Mouse (Mus musculus) MEL (cell line): ENCODE results near the gene Sipa1l1. TPM values are rescaled to one million over a fixed set of nuclear protein-coding genes. Genes with fewer than 3 reads are reported as not detected.

Experiments
- DNase-seq: peaks from one replicate; pipeline ENCODE4 v3.0.0; 2011; ENCODE audit warnings: low read depth, low spot score
- H3K27ac ChIP-seq: 2 replicates; pipeline ENCODE4 v1.5.1; 2012; ENCODE audit warnings: low read depth, mild to moderate bottlenecking, control low read depth, low read length, moderate library complexity; ENCODE audit not compliant: control insufficient read depth
- H3K27me3 ChIP-seq, 2 experiments: fragments of 150-350 bp in 1 of 2; sonication (generic) in 1 of 2; 2 replicates each; pipeline ENCODE4 v1.6.1; 2012; ENCODE audit warnings: low read length in 2 of 2, mild to moderate bottlenecking in 2 of 2, improper control_type of control experiment in 1 of 2, moderate library complexity in 1 of 2; ENCODE audit not compliant: insufficient read depth in 2 of 2, control insufficient read depth in 1 of 2
- H3K36me3 ChIP-seq, 2 experiments: 2 replicates each; pipeline ENCODE4 v1.6.1; 2012 to 2014; ENCODE audit warnings: low read length in 2 of 2, improper control_type of control experiment in 1 of 2, inconsistent platforms in 1 of 2, mild to moderate bottlenecking in 1 of 2; ENCODE audit not compliant: insufficient read depth in 2 of 2, control insufficient read depth in 1 of 2
- H3K4me1 ChIP-seq, 2 experiments: fragments of 150-350 bp in 1 of 2; sonication (generic) in 1 of 2; 2 replicates each; pipeline ENCODE4 v1.6.1; 2012; ENCODE audit warnings: low read length in 2 of 2, improper control_type of control experiment in 1 of 2, mild to moderate bottlenecking in 1 of 2; ENCODE audit not compliant: insufficient read depth in 2 of 2, control insufficient read depth in 1 of 2
- H3K4me3 ChIP-seq, 2 experiments: fragments of 150-350 bp in 1 of 2; sonication (generic) in 1 of 2; 2 replicates each; pipeline ENCODE4 v1.5.1; 2012; ENCODE audit warnings: low read depth in 2 of 2, low read length in 2 of 2, mild to moderate bottlenecking in 2 of 2, moderate library complexity in 2 of 2, control low read depth in 1 of 2, improper control_type of control experiment in 1 of 2; ENCODE audit not compliant: control insufficient read depth in 1 of 2, insufficient read depth in 1 of 2
- H3K79me2 ChIP-seq: 2 replicates; pipeline ENCODE4 v1.6.1; 2012; ENCODE audit warnings: mild to moderate bottlenecking, low read length, moderate library complexity; ENCODE audit not compliant: control insufficient read depth, poor library complexity, insufficient read depth
- H3K9ac ChIP-seq: 2 replicates; pipeline ENCODE4 v1.6.1; 2012; ENCODE audit warnings: low read depth, mild to moderate bottlenecking, control low read depth, low read length, moderate library complexity; ENCODE audit not compliant: control insufficient read depth, poor library complexity, severe bottlenecking
- H3K9me3 ChIP-seq: fragments of 150-350 bp; sonication (generic); replicated peaks from 2 replicates; pipeline ENCODE4 v1.6.1; 2012; ENCODE audit warnings: mild to moderate bottlenecking, low read length, improper control_type of control experiment, moderate library complexity; ENCODE audit not compliant: insufficient read depth
- BHLHE40 ChIP-seq: IDR thresholded peaks from 2 replicates; pipeline ENCODE4 v1.6.1; 2012; ENCODE audit warnings: low read depth, mild to moderate bottlenecking, inconsistent platforms, low read length, improper control_type of control experiment, borderline replicate concordance
- GABPA ChIP-seq: IDR thresholded peaks from 2 replicates; pipeline ENCODE4 v1.6.1; 2012; ENCODE audit warnings: low read depth, mild to moderate bottlenecking, inconsistent platforms, low read length, improper control_type of control experiment, moderate library complexity
- GATA1 ChIP-seq: IDR thresholded peaks from 2 replicates; pipeline ENCODE4 v1.6.1; 2011; ENCODE audit warnings: low read depth, low read length, improper control_type of control experiment
- HCFC1 ChIP-seq: IDR thresholded peaks from 2 replicates; pipeline ENCODE4 v1.6.1; 2012; ENCODE audit warnings: low read depth, mild to moderate bottlenecking, inconsistent platforms, low read length, improper control_type of control experiment, moderate library complexity
- KAT2A ChIP-seq: conservative IDR thresholded peaks from 2 replicates; pipeline ENCODE4 v1.6.1; 2012; ENCODE audit warnings: low read depth, low read length, improper control_type of control experiment, inconsistent platforms
- MAX ChIP-seq: IDR thresholded peaks from 2 replicates; pipeline ENCODE4 v1.6.1; 2011; ENCODE audit warnings: low read length, improper control_type of control experiment
- MEF2A ChIP-seq: IDR thresholded peaks from 2 replicates; pipeline ENCODE4 v1.6.1; 2014; ENCODE audit warnings: low read depth, mild to moderate bottlenecking, inconsistent platforms, low read length, improper control_type of control experiment; ENCODE audit not compliant: poor library complexity, insufficient replicate concordance, severe bottlenecking; ENCODE audit errors: extremely low read depth
- MXI1 ChIP-seq: IDR thresholded peaks from 2 replicates; pipeline ENCODE4 v1.6.1; 2011; ENCODE audit warnings: mild to moderate bottlenecking, low read depth, low read length, improper control_type of control experiment
- MYC ChIP-seq: IDR thresholded peaks from 2 replicates; pipeline ENCODE4 v1.6.1; 2011; ENCODE audit warnings: low read depth, mild to moderate bottlenecking, low read length, improper control_type of control experiment, moderate library complexity
- POLR2A ChIP-seq, 2 experiments: IDR thresholded peaks; 2 replicates each; pipeline ENCODE4 v1.6.1; 2011 to 2012; ENCODE audit warnings: low read length in 2 of 2, mild to moderate bottlenecking in 2 of 2, control low read depth in 1 of 2, improper control_type of control experiment in 1 of 2, low read depth in 1 of 2, moderate library complexity in 1 of 2; ENCODE audit not compliant: control insufficient read depth in 1 of 2, insufficient read depth in 1 of 2, poor library complexity in 1 of 2
- RAD21 ChIP-seq: IDR thresholded peaks from 2 replicates; pipeline ENCODE4 v1.6.1; 2011; ENCODE audit warnings: mild to moderate bottlenecking, low read depth, low read length, improper control_type of control experiment
- UBTF ChIP-seq: IDR thresholded peaks from 2 replicates; pipeline ENCODE4 v1.6.1; 2012; ENCODE audit warnings: low read depth, mild to moderate bottlenecking, inconsistent platforms, low read length, improper control_type of control experiment, moderate library complexity, borderline replicate concordance; ENCODE audit not compliant: insufficient read depth
- ZMIZ1 ChIP-seq: IDR thresholded peaks from 2 replicates; pipeline ENCODE4 v1.6.1; 2012; ENCODE audit warnings: low read depth, mild to moderate bottlenecking, inconsistent platforms, low read length, improper control_type of control experiment, moderate library complexity
- ZNF384 ChIP-seq: IDR thresholded peaks from 2 replicates; pipeline ENCODE4 v1.6.1; 2012; ENCODE audit warnings: low read depth, mild to moderate bottlenecking, inconsistent platforms, low read length, improper control_type of control experiment
- polyA plus RNA-seq, 2 experiments: library from polyadenylated mRNA; stranded (reverse) in 1 of 2; unstranded in 1 of 2; fragments of >175 nt in 1 of 2; fragments of >200 nt in 1 of 2; gene quantifications; 2 replicates each; pipeline versions ENCODE4 v1.2.1 to v1.2.4; 2012; ENCODE audit warnings: low replicate concordance in 2 of 2, low read depth in 1 of 2; ENCODE audit not compliant: insufficient read length in 2 of 2, insufficient read depth in 1 of 2, missing spikeins in 1 of 2
- total RNA-seq: library from RNA; depleted of rRNA; stranded (reverse); fragments of 300-350 nt; gene quantifications from 2 replicates; pipeline ENCODE4 v1.2.3, GENCODE M21; 2012

Gene Sipa1l1
- total and polyA plus RNA-seq, 3 experiments: 18.1 to 42.7 (median 19.3) TPM

DNA sequence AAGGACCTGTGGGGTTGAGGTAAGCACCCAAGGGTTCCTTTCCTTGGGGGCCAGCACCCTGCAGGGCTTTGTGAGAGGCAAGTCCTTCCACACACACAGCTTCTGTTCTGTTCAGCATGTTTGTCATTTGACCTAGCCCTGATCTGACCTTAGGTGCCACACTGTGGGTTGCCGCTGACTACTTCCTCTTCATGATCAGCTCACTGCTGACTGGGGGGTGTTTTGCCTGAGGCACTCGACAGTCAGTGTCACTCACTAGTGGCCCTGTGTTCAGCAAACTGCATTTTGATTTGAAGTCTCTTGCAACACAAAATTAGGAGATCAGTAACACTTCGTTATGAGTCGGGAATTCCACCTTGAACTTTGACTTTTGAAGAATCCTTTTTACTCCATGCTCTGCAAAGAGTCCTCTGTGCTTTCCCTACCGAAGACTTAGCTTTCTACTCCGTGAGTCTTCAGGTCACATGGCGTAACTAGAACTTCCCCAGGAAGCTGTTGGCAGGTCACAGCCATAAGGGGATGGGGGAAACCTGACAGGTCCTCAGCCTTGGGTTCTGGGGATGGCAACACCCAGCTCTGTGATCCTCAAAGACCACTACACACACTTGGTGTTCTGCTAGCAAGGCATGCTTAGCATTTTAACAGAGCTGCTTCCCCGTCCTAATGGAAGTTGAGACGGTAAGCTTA lies 279.2 kb downstream of the Sipa1l1 start:
- no peaks in the 10 kb centered on the region for H3K9me3 ChIP-seq

DNA sequence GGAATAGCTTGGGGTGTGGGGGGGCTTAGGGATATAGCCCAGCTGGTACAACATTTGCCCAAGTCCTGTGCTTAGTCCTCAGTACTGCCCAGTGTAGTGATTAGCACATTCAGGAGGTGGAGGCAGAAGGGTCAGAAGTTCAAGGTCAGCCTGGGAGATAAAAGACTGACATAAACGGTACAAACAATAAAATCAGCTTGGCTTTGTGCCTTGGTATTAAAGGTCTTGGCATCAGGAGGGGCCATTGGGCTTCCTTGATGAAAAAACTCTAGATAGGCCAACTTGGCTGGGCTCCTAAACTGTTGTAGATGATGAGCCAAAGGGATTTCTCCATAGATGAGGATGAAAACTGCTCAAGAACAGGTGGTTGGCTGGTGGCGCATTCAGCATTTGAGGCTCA lies 283.3 kb downstream of the Sipa1l1 start:
- Histone ChIP-seq H3K79me2 (no peaks in the 10 kb centered on the region), H3K36me3 (no peaks in the 10 kb centered on the region), H3K9me3 (no peaks in the 10 kb centered on the region), H3K4me3 (no peak overlapping the region), H3K27me3 (no peaks in the 10 kb centered on the region), H3K27ac (no peak overlapping the region), H3K4me1 (no peaks in the 10 kb centered on the region), H3K9ac (no peak overlapping the region)
- no peak for DNase-seq
- TF ChIP-seq MYC: no peak
- no peak for TF ChIP-seq HCFC1
- no peak for TF ChIP-seq RAD21
- no peak for TF ChIP-seq BHLHE40
- TF ChIP-seq KAT2A: no peak
- TF ChIP-seq ZMIZ1: 0 out of 2 replicates have a peak, but pooled peaks have one; percentile 6
- no peak for TF ChIP-seq GATA1
- no peak for TF ChIP-seq GABPA

More for the DNA sequence above, 279.2 kb downstream of the Sipa1l1 start:
- no peak for DNase-seq
- no peak overlapping the region for H3K27ac ChIP-seq
- H3K27me3 ChIP-seq: no peaks in the 10 kb centered on the region
- no peaks in the 10 kb centered on the region; a peak in 2 of 4 replicates for H3K36me3 ChIP-seq
- H3K4me1 ChIP-seq: no peaks in the 10 kb centered on the region
- no peak overlapping the region for H3K9ac ChIP-seq
- no peaks in the 10 kb centered on the region for H3K79me2 ChIP-seq
- TF ChIP-seq GATA1: no peak
- TF ChIP-seq, all 39 proteins: peak for 0
- no peak overlapping the region for H3K4me3 ChIP-seq

DNA sequence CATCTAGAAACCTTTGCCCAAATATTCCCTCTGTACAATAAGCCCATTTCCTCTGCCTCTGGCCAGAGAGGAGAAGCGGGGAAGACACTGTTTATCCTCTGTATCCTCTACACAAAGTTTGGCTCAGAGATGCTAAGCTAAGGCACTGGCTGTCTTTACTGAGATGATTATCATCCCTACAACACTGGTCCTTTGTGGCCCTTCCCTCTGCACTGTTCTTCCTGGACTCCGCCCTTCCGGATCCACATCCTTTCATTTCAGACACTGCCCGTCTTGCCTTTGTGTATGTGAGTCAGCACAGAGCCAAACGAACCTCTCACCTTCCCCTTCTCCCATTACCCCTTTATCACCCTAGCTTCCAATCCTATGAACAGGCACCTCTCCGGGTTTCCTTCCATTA lies 285.3 kb downstream of the Sipa1l1 start:
- Histone ChIP-seq H3K4me1 (no peaks in the 10 kb centered on the region), H3K79me2 (no peaks in the 10 kb centered on the region), H3K9ac (no peak overlapping the region), H3K36me3 (no peaks in the 10 kb centered on the region), H3K27me3 (no peaks in the 10 kb centered on the region), H3K4me3 (no peak overlapping the region), H3K9me3 (no peaks in the 10 kb centered on the region), H3K27ac (no peak overlapping the region)
- DNase-seq: no peak
- TF ChIP-seq POLR2A (IDR thresholded peaks at IDR 0.05; ENCODE audit: control insufficient read depth in 1 of 2, insufficient read depth in 1 of 2, low read depth in 1 of 2, low read length in 2 of 2, poor library complexity in 1 of 2) (no peak), MXI1 (no peak), UBTF (no peak), ZNF384 (no peak), MEF2A (no peak), MAX (no peak)
